Mouse (Mus musculus) lung, embryonic 14.5 days (tissue): ENCODE data around the gene F2rl2. TPM values are rescaled to one million over a fixed set of nuclear protein-coding genes. Genes with fewer than 3 reads are reported as not detected.

Experiments used
- ATAC-seq: fragments of 200-750 bp; cut with Nextera tagmentation; 2 replicates; pipeline ENCODE4 v1.8.0; 2017; ENCODE audit warnings: mild to moderate bottlenecking, moderate TSS enrichment, moderate library complexity; ENCODE audit not compliant: insufficient read depth
- DNase-seq: peaks from one replicate; pipeline ENCODE4 v3.0.0-alpha.2; 2015
- H3K27ac ChIP-seq: fragments of 300-500 bp; sonication (generic); 2 replicates; pipeline ENCODE4 v1.5.1; 2014; ENCODE audit warnings: low read depth, mild to moderate bottlenecking, moderate library complexity
- H3K27me3 ChIP-seq: fragments of 300-500 bp; sonication (generic); 2 replicates; pipeline ENCODE4 v1.6.1; 2014; ENCODE audit warnings: low read length, control low read depth; ENCODE audit not compliant: insufficient read depth
- H3K36me3 ChIP-seq: fragments of 300-500 bp; sonication (generic); 2 replicates; pipeline ENCODE4 v1.6.1; 2014; ENCODE audit warnings: control low read depth; ENCODE audit not compliant: insufficient read depth
- H3K4me1 ChIP-seq: fragments of 300-500 bp; sonication (generic); 2 replicates; pipeline ENCODE4 v1.6.1; 2014; ENCODE audit warnings: antibody characterized with exemption, control low read depth; ENCODE audit not compliant: insufficient read depth
- H3K4me2 ChIP-seq: fragments of 300-500 bp; sonication (generic); 2 replicates; pipeline ENCODE4 v1.6.1; 2014; ENCODE audit warnings: mild to moderate bottlenecking
- H3K4me3 ChIP-seq: fragments of 300-500 bp; sonication (generic); 2 replicates; pipeline ENCODE4 v1.5.1; 2014; ENCODE audit warnings: low read depth, low read length
- H3K9ac ChIP-seq: fragments of 300-500 bp; sonication (generic); 2 replicates; pipeline ENCODE4 v1.6.1; 2014
- H3K9me3 ChIP-seq: fragments of 300-500 bp; sonication (generic); 2 replicates; pipeline ENCODE4 v1.6.1; 2016; ENCODE audit warnings: low read depth, low read length, control low read depth
- CTCF ChIP-seq: IDR thresholded peaks from 2 replicates; pipeline ENCODE4 v1.5.1; 2016; ENCODE audit warnings: antibody characterized with exemption, low read depth
- WGBS: fragments of 180-500 bp; shearing (Covaris S2); extraction: QIAGEN DNeasy Blood & Tissue Kit; methylation state at CpG from one replicate; pipeline ENCODE4 v1.1.7; 2014; 5-methylcytosine and 5-hydroxymethylcytosine counted together
- polyA plus RNA-seq: library from polyadenylated mRNA; unstranded; fragments of >200 nt; fragmentation: Nextera tagmentation; extraction: Ambion mirVana; gene quantifications from 2 replicates; pipeline ENCODE4 v1.2.1, GENCODE M21; 2014

Gene F2rl2
- polyA plus RNA-seq: 0.91 and 1.3 TPM in 2 replicates

GRCm38 (mm10) chr13:95696654-95697163 is at the start of gene F2rl2:
Gene F2rl2, plus strand, starts transcription at chr13:95696853.
- 41% methylated on average over 4 of the region's 4 CpGs for WGBS

GRCm38 (mm10) chr13:95647248-95647647 is 49.4 kb upstream of the F2rl2 start:
- no peak overlapping the region for H3K4me2 ChIP-seq
- H3K4me1 ChIP-seq: no peaks in the 10 kb centered on the region
- no peaks in the 10 kb centered on the region for H3K27me3 ChIP-seq
- no peak overlapping the region for H3K9ac ChIP-seq
- ATAC-seq (no peak), DNase-seq (no peak)
- 0 out of 2 replicates have a peak, but pooled peaks cover 3% of the 10 kb centered on the region for H3K36me3 ChIP-seq
- no peaks in the 10 kb centered on the region for H3K9me3 ChIP-seq
- no peak overlapping the region for H3K4me3 ChIP-seq
- no peak for TF ChIP-seq CTCF
- no peak overlapping the region for H3K27ac ChIP-seq
- 64% methylated on average over 4 of the region's 4 CpGs for WGBS

More at GRCm38 (mm10) chr13:95696654-95697163, at the start of gene F2rl2:
- Histone ChIP-seq H3K27ac (no peak within 1 kb of the TSS; the same call in 1 of the 2 replicates), H3K4me2 (no peak within 1 kb of the TSS), H3K4me1 (no peaks in the 10 kb centered on the region), H3K36me3 (no peaks in the 10 kb centered on the region), H3K9ac (no peak within 1 kb of the TSS), H3K4me3 (no peak within 1 kb of the TSS), H3K27me3 (no peaks in the 10 kb centered on the region), H3K9me3 (no peaks in the 10 kb centered on the region)
- no peak for TF ChIP-seq CTCF
- DNase-seq (peak; percentile 38), ATAC-seq (0 out of 2 replicates have a peak, but pooled peaks have one; percentile 28)

GRCm38 (mm10) chr13:95649941-95650340 is 46.7 kb upstream of the F2rl2 start:
- H3K9ac ChIP-seq: no peak overlapping the region
- no peak for ATAC-seq
- H3K4me2 ChIP-seq: no peak overlapping the region
- 78% methylated on average over 3 of the region's 3 CpGs for WGBS
- H3K4me3 ChIP-seq: no peak overlapping the region
- H3K27me3 ChIP-seq: no peaks in the 10 kb centered on the region
- no peak overlapping the region for H3K27ac ChIP-seq
- H3K36me3 ChIP-seq: 0 out of 2 replicates have a peak, but pooled peaks cover 3% of the 10 kb centered on the region
- no peak for TF ChIP-seq CTCF
- H3K4me1 ChIP-seq: peaks cover 3% of the 10 kb centered on the region; the same call in 1 of the 2 replicates
- no peaks in the 10 kb centered on the region for H3K9me3 ChIP-seq
- DNase-seq: no peak

GRCm38 (mm10) chr13:95651870-95652668 is 44.6 kb upstream of the F2rl2 start:
- Histone ChIP-seq H3K9ac (no peak overlapping the region), H3K36me3 (no peaks in the 10 kb centered on the region), H3K9me3 (no peaks in the 10 kb centered on the region), H3K4me3 (no peak overlapping the region), H3K4me2 (no peak overlapping the region), H3K27ac (no peak overlapping the region), H3K4me1 (peaks cover 3% of the 10 kb centered on the region; the same call in 1 of the 2 replicates), H3K27me3 (no peaks in the 10 kb centered on the region)
- 72% methylated on average over 7 of the region's 7 CpGs for WGBS
- no peak for ATAC-seq
- DNase-seq: no peak
- TF ChIP-seq CTCF: no peak

GRCm38 (mm10) chr13:95653696-95654095 is 43.0 kb upstream of the F2rl2 start:
- Histone ChIP-seq H3K9ac (no peak overlapping the region), H3K36me3 (no peaks in the 10 kb centered on the region), H3K4me1 (peaks cover 3% of the 10 kb centered on the region; the same call in 1 of the 2 replicates), H3K27ac (no peak overlapping the region), H3K4me2 (no peak overlapping the region), H3K4me3 (no peak overlapping the region), H3K9me3 (no peaks in the 10 kb centered on the region), H3K27me3 (no peaks in the 10 kb centered on the region)
- DNase-seq (no peak), ATAC-seq (no peak)
- WGBS: 62% methylated on average over 4 of the region's 4 CpGs
- no peak for TF ChIP-seq CTCF

GRCm38 (mm10) chr13:95655284-95655683 is 41.4 kb upstream of the F2rl2 start:
- no peak for TF ChIP-seq CTCF
- 24% methylated on average over 9 of the region's 9 CpGs for WGBS
- no peak overlapping the region for H3K9ac ChIP-seq
- no peak overlapping the region for H3K4me3 ChIP-seq
- H3K4me2 ChIP-seq: no peak overlapping the region
- ATAC-seq (peak; percentile 91), DNase-seq (peak; percentile 81)
- H3K27me3 ChIP-seq: no peaks in the 10 kb centered on the region
- H3K27ac ChIP-seq: peak overlapping the region; percentile 19; the same call in 1 of the 2 replicates
- no peaks in the 10 kb centered on the region for H3K9me3 ChIP-seq
- H3K4me1 ChIP-seq: peaks cover 3% of the 10 kb centered on the region; the same call in 1 of the 2 replicates
- H3K36me3 ChIP-seq: 0 out of 2 replicates have a peak, but pooled peaks cover 7% of the 10 kb centered on the region

- Histone ChIP-seq H3K4me1 (peaks cover 3% of the 10 kb centered on the region; the same call in 1 of the 2 replicates), H3K27me3 (no peaks in the 10 kb centered on the region), H3K9ac (no peak overlapping the region), H3K36me3 (0 out of 2 replicates have a peak, but pooled peaks cover 7% of the 10 kb centered on the region), H3K4me3 (no peak overlapping the region), H3K27ac (no peak overlapping the region), H3K4me2 (no peak overlapping the region), H3K9me3 (no peaks in the 10 kb centered on the region)
- ATAC-seq (peak; percentile 27), DNase-seq (peak; percentile 26)
- WGBS: 44% methylated on average over 9 of the region's 9 CpGs
- no peak for TF ChIP-seq CTCF
Measured at GRCm38 (mm10) chr13:95657171-95657570, 39.5 kb upstream of the F2rl2 start.
